Mouse (Mus musculus): ENCODE data around the gene Rbfox2. TPM values are rescaled to one million over a fixed set of nuclear protein-coding genes. Genes with fewer than 3 reads are reported as not detected.
A peak's percentile ranks its signal among the peaks of the same experiment; 100 is the strongest.
"Not testable (repeated sequence)": the region's sequence is repeated elsewhere in the genome, so short reads cannot be mapped to it uniquely, and the experiment has no call there.

Gene Rbfox2
- total RNA-seq, 2 experiments from 2014 or later: 48.2 to 78.6 TPM

GRCm38 (mm10) chr15:77280130-77280529, 26.7 kb downstream of the Rbfox2 start:
- TF ChIP-seq CTCF (IDR thresholded peaks at IDR 0.05): no peak
- no peak overlapping the region for H3K4me3 ChIP-seq
- intact Hi-C loops (cut with DNase I): no loop called here

GRCm38 (mm10) chr15:77278825-77279224, 28.0 kb downstream of the Rbfox2 start:
- intact Hi-C loops (cut with DNase I): no loop called here
- DNase-seq: peak; percentile 69

More at GRCm38 (mm10) chr15:77280130-77280529, 26.7 kb downstream of the Rbfox2 start:
- DNase-seq: no peak
- H3K27ac ChIP-seq: peak overlapping the region; percentile 57

GRCm38 (mm10) chr15:77276838-77277725, 29.7 kb downstream of the Rbfox2 start:
- no peak overlapping the region for H3K4me3 ChIP-seq
- intact Hi-C loops (cut with DNase I): no loop called here
- TF ChIP-seq CTCF (IDR thresholded peaks at IDR 0.05): peak; percentile 48
- H3K27ac ChIP-seq: no peak overlapping the region
- DNase-seq: no peak

More at GRCm38 (mm10) chr15:77278825-77279224, 28.0 kb downstream of the Rbfox2 start:
- TF ChIP-seq CTCF (IDR thresholded peaks at IDR 0.05): no peak
- Histone ChIP-seq H3K27ac (peak overlapping the region; percentile 35; the same call in 1 of the 2 replicates), H3K4me3 (no peak overlapping the region)

- Histone ChIP-seq H3K27ac (no peak overlapping the region), H3K4me3 (no peak overlapping the region)
- DNase-seq: no peak
- TF ChIP-seq CTCF (IDR thresholded peaks at IDR 0.05): no peak
- intact Hi-C loops (cut with DNase I): no loop called here
Observed at GRCm38 (mm10) chr15:77276300-77276699, 30.5 kb downstream of the Rbfox2 start.

GRCm38 (mm10) chr15:77275572-77275971, 31.2 kb downstream of the Rbfox2 start:
- Histone ChIP-seq H3K4me3 (no peak overlapping the region), H3K27ac (no peak overlapping the region)
- no peak for TF ChIP-seq CTCF (IDR thresholded peaks at IDR 0.05)
- DNase-seq: no peak
- intact Hi-C loops (cut with DNase I): no loop called here

GRCm38 (mm10) chr15:77273947-77274346, 32.9 kb downstream of the Rbfox2 start:
- intact Hi-C loops (cut with DNase I): no loop called here
- no peak for TF ChIP-seq CTCF (IDR thresholded peaks at IDR 0.05)
- Histone ChIP-seq H3K27ac (no peak overlapping the region), H3K4me3 (no peak overlapping the region)
- no peak for DNase-seq

GRCm38 (mm10) chr15:77271285-77271684, 35.5 kb downstream of the Rbfox2 start:
- no peak for DNase-seq
- H3K27ac ChIP-seq: no peak overlapping the region
- TF ChIP-seq CTCF (IDR thresholded peaks at IDR 0.05): no peak
- intact Hi-C loops (cut with DNase I): loop anchor here (2.0 kb wide), 1 partner anchor 20 kb away; no protein-coding TSS in a partner anchor
- H3K4me3 ChIP-seq: no peak overlapping the region

GRCm38 (mm10) chr15:77269496-77269895, 37.3 kb downstream of the Rbfox2 start:
- intact Hi-C loops (cut with DNase I); H3K4me3 ChIP-seq: not testable (repeated sequence)
- peak; percentile 41 for DNase-seq
- peak overlapping the region; percentile 21; the same call in 1 of the 2 replicates for H3K27ac ChIP-seq

GRCm38 (mm10) chr15:77268415-77268814, 38.4 kb downstream of the Rbfox2 start:
- TF ChIP-seq CTCF (IDR thresholded peaks at IDR 0.05): no peak
- intact Hi-C loops (cut with DNase I): no loop called here
- Histone ChIP-seq H3K27ac (no peak overlapping the region), H3K4me3 (no peak overlapping the region)
- no peak for DNase-seq

- DNase-seq: no peak
- intact Hi-C loops (cut with DNase I): loop anchor here (2.0 kb wide), 1 partner anchor 31 kb away; no protein-coding TSS in a partner anchor
Observed at GRCm38 (mm10) chr15:77265318-77265717, 41.5 kb downstream of the Rbfox2 start.

GRCm38 (mm10) chr15:77264314-77264713, 42.5 kb downstream of the Rbfox2 start:
- no peak overlapping the region for H3K4me3 ChIP-seq
- intact Hi-C loops (cut with DNase I): loop anchor here (2.0 kb wide), 1 partner anchor 32 kb away; no protein-coding TSS in a partner anchor
- H3K27ac ChIP-seq: no peak overlapping the region
- TF ChIP-seq CTCF (IDR thresholded peaks at IDR 0.05): no peak
- DNase-seq: no peak

More at GRCm38 (mm10) chr15:77265318-77265717, 41.5 kb downstream of the Rbfox2 start:
- Histone ChIP-seq H3K27ac (no peak overlapping the region), H3K4me3 (no peak overlapping the region)
- TF ChIP-seq CTCF (IDR thresholded peaks at IDR 0.05): no peak

- no peak for TF ChIP-seq CTCF (IDR thresholded peaks at IDR 0.05)
- Histone ChIP-seq H3K27ac (no peak overlapping the region), H3K4me3 (no peak overlapping the region)
- no peak for DNase-seq
- intact Hi-C loops (cut with DNase I): no loop called here
Observed at GRCm38 (mm10) chr15:77262782-77263181, 44.0 kb downstream of the Rbfox2 start.

Measured in gastrocnemius, adult 2 months (tissue).